Mouse (Mus musculus) right cerebral cortex, postnatal 14 days (tissue): ENCODE results near the gene Itga2b.

Experiments
- DNase-seq: peaks from one replicate; pipeline ENCODE4 v3.0.0; 2022

Gene Itga2b

DNA sequence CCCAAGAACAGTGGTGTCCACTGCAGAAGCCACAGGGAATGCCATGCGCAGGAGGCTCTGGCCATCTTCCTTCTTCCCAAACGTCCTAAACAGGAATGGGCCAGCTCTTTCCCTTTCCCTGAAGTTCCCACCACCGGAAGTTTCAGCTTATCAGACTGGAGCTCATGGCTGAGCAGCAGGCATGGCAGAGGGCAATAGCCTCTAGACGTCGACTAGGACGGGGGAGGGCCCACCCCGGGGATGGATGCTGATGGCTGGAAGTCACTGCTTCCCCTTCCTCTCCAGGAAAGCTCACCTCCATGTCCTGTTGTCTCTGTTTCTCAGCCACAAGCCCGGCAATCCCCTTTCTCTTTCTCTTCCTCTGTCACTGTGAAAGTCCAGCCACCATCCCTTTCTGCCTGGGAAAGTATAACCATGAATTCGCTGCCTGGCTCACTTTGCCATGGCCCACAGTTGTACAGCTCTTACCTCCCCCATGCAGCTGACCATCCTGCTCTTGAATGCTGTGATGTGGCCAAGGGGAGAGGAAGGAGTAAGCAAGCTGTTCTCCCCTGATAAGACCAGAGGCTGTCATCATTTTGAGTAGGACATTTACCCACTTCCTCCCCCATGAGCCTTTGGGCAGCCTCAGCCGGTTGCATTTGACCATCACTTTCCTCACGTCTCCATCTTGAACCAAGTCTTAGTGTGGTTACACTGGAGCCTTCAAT lies at the start of gene Itga2b:
Itga2b (minus strand) TSS at position 475 of the 710 bp plus-strand sequence.
- no peak for DNase-seq

DNA sequence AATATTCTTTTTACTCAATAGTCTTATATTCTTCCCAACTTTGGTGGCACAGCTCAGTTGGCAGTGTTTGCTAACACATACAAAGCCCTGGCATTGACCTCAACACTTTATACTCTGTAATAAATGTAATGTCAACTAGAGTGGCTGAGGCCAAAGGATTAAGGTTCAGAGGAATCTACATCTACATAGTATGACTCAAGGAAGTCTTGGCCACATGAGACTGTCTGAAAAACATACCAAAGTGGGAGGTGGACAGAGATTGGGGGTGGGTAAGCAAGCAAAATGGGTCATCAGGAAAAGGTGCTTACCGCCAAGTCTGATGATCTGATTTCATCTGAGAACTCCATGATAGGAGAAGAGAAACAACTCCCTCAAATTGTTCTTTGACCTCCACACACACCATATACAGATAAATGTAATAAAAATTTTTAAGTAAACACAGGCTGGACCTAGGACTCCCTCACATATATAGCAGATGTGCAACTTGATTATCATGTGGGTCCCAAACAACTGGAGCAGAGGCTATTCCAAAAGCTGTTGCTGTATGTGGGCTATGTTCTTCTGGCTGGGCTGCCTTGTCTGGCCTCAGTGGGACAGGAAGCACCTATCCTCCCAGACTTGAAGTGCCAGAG lies 45.0 kb upstream of the Itga2b start:
- DNase-seq: no peak

DNA sequence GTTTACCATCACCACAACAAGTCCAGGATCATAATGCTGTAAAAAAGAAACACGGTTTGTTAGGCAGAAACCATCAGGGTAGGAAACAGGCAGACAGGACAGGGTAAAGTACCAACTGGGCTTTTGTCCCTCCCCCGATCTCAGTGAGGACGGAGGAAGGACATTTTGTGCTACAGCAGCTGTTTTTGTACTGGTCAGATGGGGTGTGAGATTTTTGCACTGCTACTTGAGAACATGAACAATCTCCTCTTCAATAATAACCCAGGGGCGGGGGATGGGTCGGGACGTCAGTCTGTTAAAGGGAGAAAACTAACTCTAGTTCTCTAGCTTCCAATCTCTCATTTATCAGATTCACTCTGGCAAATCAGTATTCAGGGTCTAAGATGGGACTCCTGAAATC lies 40.3 kb upstream of the Itga2b start:
- no peak for DNase-seq

DNA sequence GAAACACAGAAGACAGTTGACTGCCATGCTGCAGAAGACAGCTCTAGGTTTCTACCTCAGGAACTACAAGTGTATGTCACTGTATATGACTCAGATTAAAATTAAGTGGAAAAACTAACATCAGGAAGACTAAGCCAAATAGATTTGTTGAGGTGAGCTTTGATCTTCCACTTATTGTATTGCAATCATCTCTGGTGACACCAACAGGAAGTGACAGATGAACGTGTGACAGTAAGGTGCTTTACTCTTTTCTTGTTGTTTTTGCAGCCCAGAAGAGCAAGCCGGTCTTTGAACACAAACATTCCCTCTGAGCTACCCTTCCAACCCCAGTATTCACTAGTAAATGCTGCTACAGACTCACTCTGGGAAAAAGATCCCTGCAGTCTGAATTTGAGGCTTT lies 26.8 kb upstream of the Itga2b start:
- no peak for DNase-seq

DNA sequence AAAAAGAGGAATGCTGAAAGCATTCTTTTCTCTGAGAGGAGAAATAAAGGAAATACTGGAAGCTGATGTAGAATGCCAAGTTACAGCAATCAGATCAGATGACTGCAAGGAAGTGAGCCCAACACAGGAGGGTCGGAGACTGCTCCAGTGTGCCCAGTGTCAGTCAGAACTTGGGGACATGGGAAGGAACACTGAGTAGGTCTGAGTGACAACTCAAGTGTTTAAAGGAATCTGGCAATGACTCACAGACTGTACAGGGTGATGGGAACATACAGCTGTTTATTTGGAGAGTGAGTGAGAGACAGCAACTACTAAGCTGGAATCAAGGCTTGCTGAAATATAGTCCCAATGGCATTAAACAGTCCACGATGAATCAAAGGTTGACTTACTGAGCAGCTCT lies 26.3 kb upstream of the Itga2b start:
- no peak for DNase-seq

DNA sequence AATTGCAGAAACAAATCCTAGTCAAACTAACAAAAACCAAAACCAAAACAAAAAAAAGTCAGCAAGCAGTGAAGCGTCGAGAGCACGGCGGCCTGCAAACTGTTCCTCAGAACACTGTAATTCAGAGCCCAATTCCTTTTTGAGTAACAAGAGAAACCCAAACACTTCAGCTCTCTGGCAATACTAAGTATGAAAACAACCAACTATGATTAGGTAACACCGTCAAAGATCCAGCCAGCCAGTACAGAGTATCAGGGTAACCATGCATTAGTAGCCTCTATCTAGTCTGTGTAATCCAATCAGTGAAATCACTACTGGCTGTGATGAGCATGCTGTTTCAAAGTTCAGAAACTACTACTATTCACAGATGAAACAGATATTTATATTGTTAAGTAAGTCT lies 25.8 kb upstream of the Itga2b start:
- no peak for DNase-seq

DNA sequence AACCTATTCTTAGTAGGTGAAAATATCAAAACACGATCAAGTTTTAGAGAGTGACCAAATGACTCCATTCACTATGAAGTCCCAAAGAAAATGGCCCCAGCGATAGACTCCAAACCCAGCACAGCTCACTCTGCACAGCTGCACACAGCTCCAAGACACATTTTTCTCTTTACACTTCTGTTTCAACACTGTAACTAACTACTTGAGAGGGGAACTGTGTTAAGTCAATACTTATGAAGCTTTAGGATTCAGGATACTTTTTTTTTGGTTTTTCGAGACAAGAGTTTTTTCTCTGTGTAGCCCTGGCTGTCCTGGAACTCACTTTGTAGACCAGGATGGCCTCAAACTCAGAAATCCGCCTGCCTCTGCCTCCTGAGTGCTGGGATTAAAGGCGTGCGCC lies 25.2 kb upstream of the Itga2b start:
- DNase-seq: no peak

DNA sequence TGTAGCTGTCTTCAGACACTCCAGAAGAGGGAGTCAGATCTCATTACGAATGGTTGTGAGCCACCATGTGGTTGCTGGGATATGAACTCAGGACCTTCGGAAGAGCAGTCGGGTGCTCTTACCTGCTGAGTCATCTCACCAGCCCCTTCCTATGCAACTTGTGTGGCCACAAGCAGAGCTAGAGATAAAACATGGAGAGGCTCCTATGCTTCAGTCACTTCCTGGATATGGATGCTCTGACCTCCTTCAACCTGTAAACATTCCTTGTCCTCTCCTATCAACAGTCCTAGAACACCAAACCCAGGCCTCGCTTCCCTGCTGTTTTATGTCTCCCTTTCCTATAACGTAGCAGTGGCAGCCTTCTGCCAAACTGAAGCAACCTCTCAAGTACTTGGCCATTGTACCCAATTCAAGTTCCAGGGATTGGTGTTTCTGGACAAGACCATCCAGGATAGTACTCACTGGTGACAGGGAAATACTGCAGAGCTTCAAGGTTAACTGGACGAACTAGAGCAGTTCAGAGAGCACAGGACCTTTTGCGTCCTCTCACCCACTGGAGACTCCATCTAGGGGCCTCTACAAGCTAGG lies 24.2 kb upstream of the Itga2b start:
- no peak for DNase-seq

DNA sequence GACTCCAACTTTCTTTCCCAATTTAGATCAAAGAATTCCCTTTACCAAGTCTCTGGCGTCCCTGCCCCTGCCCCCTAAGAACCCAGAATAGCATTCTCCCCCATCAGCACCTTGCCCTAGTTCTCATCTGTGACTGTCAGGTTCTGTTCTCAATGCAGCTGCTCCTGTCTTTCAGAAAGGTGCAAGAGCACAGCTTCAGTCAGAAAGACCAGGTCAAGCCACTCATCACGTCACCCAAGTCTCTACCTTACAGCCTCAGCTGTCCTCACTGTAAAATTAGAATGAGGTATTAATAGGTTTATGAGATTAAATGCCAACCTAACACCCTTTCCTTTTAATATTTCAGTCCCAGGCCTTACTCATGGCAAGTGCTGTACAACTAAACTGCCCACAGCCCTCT lies 23.3 kb upstream of the Itga2b start:
- no peak for DNase-seq

DNA sequence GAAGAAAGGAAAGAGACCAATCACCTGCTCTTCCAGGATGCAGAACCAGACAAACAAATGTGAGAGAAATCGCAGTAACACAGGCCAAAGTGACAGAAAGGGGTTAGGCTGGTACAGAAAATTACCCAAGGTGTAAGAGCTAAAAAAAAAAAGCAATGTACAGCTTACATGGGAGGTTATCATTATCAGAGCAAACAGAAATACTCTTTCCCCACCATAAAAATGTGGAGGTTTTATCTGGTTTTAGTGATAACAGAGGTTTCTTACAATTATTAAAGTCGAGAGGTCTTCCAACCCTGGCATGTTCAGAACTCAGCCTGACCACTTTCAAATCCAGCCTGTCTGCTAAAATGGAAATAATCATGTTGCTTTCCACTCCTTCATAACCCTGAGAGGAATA lies 18.0 kb upstream of the Itga2b start:
- no peak for DNase-seq

DNA sequence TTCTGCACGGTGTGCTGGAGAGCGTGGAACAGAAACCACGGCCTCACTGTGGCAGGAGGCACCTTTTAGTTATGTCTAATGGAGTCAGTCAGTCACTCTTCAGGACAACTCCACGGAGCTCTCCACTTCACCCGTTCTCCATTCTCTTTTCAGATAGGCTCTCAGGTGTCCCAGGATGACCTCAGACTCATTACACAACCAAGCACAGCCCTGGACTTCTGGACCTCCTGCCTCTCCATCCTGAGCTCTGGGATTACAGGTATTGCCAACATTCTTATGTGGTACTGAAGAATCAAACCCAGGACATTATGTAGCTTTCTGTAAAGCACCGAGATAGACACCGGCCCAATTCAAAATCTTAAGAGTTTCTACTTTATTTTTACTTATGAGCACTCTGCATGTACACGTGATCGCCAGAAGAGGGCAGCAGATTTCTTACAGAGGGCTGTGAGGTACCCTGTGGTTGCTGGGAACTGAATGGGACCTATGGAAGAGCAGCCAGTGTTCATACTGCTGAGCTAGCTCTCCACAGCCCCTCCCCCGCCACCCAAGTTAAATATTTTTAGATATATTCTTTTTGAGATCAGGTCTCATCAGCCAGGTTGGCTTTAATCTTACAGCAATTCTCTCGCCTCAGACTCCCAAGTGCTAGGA lies 16.9 kb upstream of the Itga2b start:
- DNase-seq: no peak

DNA sequence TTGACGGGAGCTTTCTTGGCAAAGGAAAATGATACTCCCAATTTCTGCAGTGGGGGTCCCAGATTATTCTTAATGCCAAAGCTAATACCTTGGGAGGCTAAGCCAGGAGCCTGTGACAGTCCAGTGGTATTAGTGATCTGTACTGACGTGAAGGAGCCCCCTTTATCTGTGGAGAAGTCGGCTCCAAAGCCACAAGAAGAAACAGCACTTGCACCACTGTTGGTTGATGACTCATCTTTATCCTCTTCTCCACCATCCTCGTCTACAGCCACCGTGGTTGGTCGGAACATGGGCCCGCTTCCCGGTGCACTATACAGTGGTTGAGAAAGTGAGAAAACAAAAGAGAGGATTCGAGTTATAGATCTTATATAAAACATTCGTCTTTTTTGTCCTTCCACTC lies 11.9 kb upstream of the Itga2b start:
- no peak for DNase-seq

DNA sequence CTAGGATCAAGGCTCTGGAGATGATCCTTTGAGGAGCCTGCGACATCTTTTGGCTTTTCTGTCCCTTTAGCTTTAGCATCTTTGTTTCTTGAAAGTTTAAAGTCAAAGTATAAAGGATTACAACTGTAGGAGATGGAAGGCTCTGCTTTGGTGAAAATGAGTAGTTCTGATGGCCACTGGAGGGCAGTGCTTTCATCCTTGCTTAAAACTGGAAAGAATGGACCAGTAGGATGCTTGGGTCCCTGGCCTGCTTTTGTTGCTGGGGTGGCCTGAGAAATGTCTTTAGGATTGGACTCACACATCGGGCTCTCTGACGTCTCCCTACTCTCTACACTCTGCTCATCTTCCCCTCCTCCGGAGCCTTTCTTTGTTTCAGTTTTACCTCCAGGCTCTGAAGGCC lies 11.0 kb upstream of the Itga2b start:
- no peak for DNase-seq

DNA sequence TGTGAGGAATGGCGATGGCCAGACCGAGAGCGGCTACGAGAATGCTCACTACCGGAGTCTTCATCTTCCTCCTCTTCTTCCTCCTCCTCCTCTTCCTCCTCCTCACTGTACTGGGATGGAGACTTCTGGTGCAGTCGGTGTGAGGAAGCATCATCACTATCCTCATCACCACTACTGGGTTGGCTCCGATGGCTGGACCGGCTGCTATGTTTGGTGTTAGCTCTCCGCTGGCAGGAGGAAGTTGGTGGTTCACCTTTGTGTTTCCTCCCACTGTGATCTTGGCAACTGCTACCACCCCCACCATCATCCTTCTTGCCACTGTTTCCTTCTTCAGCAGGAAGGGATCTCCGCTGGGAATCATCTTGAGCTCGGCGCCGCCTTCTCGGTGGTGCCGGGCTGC lies 10.2 kb upstream of the Itga2b start:
- no peak for DNase-seq

DNA sequence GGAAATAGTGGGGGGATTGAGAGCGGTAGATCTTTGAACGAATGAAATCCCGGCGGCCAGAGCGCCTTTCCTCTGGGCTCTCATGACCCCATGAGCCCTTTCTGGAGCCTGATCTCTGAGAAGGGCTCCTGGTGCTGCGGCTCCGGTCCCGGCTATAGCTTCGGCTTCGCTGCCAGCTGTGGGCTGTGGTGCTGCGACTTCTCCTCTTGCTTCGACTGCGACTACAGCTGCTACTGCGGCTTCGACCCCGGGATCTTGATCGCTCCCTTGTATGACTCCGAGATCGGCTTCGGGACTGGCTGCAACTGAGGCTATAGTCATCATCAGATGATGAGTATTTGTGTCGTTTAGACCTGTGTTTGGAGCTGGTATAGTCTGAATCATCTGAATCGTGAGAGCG lies 9.7 kb upstream of the Itga2b start:
- no peak for DNase-seq

DNA sequence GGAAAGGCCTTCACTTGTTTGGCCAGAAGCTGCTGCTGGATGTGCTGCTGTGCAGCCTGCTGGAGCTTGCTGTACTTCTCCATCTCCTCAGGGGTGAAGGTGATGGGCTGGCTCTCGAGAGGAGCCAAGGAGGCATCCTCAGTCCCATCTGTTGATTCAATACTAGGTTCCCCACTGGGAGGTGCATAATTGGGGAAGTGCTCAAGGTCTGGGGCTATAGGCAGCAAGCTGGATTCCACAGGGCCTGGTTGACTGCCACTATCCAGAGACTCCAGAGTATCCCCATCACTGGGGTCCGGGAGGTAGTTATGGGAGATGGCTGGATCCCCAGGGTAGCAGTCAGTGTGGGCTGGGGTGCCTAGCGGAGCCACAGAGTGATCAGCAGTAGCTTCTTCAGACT lies 8.7 kb upstream of the Itga2b start:
- no peak for DNase-seq

DNA sequence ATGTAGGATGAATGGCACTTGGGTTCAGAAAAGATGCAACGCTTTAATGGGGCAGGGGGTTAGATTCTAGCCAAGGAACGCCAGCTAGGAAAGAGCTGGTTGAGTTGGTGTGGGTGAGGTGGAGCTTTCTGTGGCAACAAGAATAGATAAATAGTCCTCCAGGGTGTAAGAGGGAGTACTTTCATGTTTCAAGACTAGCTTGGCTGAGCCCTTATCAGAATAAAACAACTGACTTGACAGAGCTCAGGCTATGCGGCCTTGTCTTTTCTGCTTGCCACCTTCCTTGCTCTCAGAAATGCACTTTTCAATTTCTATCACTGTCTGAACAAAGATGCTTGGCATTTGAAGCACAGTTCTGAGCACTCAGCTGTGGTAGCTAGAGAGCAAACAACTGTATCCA lies 5.1 kb upstream of the Itga2b start:
- DNase-seq: no peak

DNA sequence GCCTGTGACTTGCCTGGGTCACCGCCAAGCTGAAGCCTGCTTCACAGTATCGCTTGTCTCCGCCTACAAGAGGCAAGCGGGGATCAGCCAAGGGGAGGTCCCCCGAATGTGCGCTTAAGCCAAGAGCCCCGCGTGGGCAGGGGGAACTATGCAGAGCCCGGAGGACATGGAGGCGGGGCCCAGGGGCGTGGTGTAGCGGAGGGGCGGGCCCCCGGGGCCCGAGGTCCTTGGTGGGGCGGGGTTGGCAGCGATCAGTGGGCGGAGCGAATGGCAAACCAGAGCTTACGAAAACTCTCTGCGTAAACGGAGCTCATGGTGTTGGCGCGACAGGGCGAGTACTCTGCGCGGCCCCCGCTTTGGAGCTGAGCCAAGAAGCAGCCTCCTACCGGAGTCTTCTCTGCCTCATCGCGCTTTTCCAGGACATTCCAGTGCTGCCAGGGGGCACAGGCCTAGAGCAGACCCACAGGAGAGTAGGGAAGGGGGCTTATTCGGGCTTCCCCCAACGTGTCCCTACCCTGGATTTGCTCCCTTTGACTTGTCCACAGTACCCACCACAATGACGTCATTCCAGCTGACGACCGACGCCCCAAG lies 2.8 kb downstream of the Itga2b start:
- DNase-seq: peak; percentile 93

DNA sequence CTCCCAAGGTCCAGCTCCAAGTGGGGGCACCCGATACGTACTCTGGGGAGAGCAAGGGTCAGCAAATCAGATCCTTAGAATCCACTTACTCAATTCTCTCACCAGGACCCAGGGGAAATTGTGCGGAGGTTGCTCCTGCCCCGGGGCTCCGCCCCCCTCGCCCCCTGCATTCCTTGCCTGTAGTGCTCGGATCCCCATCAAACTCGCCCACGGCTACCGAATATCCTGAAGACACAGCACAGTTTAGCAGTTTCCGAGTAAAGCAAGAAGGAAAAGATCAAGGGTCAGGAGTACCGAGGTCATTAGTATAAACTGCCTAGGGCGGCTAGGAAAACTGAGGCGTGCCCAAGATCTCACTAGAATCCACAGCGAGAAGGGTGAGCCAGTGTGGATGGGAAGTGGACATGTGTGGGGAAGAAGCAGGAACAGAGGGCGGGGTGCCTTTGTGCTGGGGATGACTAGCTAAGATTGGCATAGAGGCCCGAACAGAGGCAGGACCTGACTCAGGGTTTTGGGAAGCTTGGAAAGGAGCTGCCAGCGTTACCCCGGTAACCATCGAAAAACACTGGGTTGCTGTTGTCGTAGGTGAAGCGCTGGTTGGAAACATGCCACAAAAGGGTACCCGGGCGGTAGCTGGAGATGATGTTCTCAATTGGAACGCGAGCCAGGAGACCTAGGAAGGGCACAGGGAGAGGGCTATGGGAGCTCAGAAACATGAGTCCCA lies 4.0 kb downstream of the Itga2b start:
- peak; percentile 61 for DNase-seq

DNA sequence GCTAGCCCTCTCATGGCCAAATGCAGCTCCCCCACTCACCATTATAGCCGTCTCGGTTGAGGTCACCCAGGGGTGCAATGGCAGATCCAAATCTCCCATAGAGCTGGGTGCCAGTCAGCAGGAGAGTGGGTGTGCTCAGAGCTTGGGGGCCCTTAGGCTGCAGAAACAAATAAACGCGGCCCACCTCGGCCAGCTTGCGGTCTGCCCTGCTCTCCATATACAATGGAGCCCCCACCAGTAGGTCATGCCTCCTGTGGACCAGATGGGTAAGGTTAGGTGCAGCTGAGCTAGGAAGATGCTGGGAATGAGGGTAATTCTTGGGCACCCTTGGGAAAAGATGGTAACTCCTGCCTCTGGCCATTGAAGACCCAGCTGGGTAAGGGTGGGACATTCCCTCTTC lies 5.0 kb downstream of the Itga2b start:
- DNase-seq: no peak

DNA sequence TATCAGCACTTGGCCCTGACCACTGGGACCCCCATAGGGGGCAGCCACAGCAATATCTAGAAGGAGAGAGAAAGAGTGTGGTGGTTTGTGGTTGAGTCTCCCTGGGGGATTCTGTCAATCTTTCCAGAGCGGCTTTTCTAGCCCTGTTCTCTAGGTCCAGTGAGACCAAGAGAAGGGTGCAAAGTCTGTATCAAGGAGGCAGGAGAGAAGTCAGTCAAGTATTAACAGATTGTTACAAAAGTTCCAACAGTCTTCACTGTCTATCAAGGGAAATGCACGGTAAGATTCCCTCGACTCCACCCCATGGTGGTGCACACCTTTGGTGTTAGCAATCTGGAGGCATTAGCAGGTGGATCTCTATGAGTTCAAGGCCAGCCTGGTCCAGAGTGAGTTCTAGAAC lies 8.2 kb downstream of the Itga2b start:
- DNase-seq: no peak

DNA sequence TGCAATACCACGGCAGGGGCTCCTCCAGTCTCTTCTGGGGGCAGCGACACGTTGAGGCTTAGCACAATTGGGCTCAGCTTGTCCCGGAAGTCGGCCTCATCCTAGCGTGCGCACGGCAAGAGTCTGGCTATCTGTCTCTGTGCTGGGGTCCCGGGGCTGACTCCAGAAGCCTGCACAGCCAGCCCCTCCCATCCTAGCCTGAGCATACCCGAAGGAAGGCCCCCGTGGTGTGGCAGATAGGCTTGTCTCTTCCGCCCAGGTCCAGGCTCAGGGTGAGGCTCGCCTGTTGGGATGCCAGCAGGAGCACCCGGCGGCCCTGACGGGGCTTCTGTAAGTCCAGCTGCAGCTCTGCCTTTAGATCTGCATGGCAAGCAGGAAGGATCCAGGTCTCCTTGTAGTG lies 9.4 kb downstream of the Itga2b start:
- no peak for DNase-seq
